Mouse (Mus musculus): ENCODE data around the gene Kcnk16.

The Kcnk16 gene

DNA sequence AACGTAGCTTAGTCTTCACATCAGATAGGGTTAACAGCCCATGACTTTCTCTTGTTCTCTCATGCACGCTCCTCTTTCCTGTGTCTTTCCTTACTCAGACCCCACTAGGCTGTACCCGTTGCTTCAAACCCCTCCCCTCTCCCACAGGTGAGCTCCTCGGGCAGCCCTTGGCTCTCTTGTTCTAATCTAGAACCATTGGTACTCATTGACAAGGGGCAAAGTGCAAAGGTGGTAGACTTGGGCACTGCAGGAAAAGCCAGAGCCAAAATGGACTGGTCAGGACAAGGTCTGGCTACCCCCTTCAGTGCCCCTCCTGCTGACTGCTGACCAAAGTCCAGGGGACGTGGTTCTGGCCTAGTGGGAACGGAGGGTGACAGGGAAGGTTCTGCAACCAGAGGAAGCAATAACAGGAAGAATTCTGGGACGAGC lies 38.9 kb downstream of the Kcnk16 start:
- no peak for DNase-seq

DNA sequence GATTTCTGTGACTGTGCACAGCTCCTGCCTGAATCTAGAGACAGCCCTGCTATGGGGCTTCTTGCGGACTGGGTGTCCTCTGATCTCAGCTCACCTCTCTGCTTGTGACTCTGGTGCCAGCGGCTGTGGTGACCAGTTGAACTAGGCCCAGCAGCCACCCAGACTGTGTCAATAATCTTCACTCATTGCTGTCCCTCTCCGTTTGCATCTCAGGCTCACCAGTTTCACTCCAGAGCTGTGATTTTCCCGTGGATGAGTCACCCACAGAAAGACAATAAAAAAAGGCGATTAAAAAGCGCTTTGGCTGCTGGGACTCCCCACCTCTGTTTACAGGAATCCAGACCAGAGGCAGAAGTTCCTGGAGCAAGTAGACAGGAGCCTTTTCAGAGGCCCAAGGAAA lies 39.6 kb downstream of the Kcnk16 start:
- DNase-seq, result no peak

DNA sequence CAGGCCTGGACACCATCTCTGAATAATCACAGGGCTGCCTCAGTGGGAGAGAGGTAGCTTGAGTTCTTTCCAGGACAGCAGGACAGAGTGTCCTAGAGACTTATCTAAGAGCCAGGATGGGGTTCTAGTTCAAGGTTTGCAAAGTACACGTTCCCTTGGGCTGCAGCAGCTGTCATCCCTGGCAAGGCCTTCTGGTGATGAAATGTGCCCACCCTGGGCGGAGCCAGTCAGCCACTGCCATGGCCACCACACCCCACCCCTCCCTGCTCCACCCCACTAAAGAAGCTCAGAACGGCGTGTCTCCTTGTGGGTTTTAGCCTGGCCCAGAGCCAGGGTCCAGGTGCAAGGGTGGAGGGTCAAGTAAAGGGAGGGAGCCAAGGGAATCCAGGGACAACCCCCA lies 40.7 kb downstream of the Kcnk16 start:
- no peak for DNase-seq

DNA sequence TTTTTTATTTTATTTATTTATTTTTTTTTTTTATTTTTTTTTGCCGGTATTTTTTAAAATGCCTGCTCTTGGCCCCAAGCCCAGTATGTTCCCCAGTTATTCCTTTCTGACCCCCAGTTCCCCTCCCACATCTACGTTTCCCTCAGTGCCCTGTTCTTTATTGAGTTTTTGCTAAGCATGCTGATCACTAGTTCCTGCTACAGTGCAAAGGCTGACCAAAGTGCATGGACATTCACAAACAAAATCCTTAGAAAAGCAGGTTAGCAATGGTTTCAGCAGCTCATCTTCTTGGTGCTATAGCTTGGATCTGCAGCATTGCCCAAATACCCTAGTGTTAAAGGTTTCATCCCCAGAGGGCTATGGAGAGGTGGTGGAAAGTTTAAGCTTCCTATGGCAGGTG lies 42.0 kb downstream of the Kcnk16 start:
- no peak for DNase-seq

DNA sequence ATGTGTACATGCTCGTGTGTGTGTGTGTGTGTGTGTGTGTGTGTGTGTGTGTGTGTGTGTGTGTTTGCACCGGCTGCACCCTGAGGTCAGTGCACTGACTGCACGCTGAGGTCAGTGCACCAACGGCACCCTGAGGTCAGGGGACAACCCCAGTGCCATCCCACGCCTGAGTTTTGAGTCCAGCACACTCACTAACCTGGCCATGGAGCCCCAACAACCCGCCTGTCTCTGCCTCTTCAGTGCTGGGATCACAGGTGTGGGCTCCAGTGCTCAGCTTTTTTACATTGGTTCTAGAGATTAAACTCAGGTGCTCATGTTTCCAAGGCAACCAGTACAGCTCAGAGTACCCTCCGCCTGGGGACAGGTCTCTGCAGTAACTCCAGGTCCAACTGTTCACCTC lies 42.5 kb downstream of the Kcnk16 start:
- DNase-seq, result no peak

DNA sequence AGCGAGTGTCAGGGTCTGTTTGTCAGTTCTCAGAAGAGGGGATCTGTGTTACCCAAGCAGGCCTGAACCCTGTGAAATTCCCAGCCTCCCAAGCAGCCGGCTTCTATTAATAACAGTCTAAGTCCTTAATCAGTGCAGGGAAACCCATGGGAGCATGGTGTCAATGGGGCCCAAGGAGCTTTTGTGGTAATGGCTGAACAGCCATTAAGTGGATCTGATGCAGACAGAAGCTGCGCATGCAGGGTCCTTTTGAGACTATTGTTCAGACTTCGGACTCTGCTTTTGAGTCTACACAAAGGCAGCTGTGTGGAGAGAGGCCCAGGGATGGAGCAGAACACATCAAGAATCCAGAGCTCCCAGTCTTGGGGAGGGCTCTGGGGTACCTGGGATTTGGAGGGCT lies 43.5 kb downstream of the Kcnk16 start:
- DNase-seq, result no peak

DNA sequence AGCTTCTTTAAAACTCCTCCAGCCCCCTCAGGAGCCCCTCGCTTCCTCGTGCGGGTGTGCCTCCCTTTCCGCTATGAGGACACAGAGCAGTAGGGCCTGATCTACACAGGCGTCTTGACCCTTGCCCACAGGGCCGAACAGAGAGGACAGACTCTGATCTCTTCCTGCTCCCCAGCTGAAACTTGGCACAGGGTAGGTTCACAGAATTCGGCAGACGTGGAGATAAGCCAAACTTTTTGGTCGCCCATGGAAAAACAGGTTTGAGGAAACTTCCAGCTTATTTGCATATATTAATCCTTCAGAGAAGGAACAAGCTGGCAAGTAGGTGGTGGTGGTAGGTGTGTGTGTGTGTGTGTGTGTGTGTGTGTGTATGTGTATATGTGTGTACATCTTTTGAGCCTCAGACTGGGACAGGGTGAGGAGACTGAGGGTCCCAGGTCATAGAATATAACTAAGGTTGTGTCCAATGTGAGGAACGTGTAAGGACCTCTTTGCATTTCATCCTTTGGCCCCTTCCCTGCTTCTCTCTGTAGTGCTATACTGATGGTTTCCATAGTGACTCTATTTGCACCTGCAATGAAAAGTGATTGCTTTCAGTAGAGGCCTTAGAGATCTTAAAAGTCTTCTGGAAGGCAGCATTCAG lies 44.3 kb downstream of the Kcnk16 start:
- DNase-seq, result no peak

DNA sequence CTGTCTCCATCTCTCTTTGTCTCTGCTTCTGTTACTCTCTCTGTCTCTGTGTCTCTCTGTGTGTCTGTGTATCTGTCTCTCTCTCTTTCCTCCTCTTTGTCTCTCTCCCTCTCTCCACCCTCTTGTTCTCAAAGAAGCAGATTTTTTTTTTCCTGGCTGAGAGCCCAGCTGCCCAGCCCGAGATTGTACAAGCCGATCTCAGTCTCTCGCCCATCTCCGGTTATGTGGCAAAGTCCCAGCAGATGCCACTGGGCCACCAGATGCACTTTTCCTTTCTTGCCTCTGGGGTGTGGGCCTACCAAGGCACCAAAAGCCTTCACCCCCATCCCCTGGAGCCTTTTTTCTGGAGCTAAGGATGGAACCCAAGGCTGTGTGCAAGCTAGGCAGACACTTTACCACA lies 44.8 kb downstream of the Kcnk16 start:
- no peak for DNase-seq

DNA sequence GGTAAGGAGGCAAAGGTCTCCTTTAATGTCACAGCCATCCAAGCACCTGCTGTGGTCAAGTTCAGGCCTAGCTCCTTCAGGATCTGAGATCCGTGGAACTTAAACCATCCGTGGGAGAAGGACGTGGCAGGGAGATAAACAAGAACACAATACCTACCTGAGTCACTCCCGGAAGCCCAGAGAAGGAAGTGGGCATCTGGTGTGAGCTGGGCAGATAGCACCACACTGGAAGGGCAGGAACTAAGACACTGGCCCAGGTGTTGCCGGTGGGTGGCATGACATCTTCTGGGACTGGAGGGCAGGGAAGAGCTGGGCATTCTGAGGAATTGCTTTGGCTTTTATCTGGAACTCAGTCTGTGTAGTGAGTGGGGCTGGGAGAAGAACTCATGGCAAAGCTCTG lies 45.7 kb downstream of the Kcnk16 start:
- DNase-seq, result no peak

DNA sequence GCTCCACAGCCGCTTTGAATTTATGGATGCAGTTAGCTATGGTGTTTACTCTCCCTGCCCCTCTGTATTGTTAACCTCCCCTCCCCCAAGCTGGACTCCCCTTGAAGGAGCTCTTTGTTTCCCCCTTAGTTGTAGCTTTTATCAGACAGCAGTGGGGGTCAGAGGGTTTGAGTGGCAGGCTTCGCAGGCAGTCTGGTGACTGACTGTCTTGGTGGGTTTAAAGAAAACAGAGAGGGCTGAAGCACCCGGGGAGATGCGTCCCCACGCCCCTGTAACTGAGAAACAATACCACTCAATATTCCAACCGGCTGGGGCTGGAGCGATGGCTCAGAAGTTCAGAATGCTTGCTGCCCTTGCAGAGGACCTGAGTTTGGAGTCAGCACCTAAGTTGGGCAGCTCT lies 47.9 kb downstream of the Kcnk16 start:
- DNase-seq, result no peak

DNA sequence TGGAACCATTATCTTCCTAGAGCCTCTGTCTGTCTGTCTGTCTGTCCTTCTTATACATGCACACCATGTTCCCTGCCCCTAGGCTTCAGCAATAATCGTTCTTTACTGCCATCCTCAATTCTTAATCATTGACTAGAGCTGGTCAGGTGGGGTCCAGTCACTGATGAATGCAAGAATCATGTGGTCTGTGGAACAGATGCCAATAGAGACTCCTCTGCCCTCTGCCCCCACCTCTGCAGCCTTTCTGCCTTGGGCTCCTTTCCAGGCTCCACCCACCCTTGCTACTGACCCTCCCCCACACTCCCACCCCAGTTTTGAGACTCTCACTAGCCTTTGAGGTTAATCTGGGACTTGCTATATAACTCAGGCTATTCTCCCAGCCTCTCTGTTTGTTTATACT lies 49.1 kb downstream of the Kcnk16 start:
- no peak for DNase-seq

DNA sequence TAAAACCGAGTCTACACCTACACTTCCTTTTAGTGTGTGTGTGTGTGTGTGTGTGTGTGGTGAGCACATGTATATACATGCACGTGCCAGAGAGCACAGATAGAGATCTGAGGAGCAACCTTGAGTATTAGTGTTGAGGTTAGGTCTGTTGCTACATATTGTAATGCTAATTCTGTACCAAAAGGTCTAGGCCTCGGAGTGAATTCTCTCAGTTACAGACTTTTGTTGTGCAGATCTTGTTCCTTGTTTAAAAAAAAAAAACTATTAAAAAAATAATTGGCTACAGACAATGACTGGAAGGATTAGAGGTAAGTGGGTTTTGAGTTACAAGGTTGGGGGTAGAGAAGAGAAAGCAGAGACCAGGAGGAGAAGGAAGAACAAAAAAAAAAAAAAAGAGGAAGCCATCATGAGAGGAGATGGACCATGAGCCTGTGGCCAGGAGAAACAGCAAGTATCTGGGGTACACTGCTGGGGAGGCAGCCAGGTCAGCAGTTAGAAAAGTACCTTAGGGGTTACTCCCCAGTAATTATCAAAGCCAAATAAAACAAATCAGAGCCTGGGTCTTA lies 51.6 kb downstream of the Kcnk16 start:
- DNase-seq, result no peak

DNA sequence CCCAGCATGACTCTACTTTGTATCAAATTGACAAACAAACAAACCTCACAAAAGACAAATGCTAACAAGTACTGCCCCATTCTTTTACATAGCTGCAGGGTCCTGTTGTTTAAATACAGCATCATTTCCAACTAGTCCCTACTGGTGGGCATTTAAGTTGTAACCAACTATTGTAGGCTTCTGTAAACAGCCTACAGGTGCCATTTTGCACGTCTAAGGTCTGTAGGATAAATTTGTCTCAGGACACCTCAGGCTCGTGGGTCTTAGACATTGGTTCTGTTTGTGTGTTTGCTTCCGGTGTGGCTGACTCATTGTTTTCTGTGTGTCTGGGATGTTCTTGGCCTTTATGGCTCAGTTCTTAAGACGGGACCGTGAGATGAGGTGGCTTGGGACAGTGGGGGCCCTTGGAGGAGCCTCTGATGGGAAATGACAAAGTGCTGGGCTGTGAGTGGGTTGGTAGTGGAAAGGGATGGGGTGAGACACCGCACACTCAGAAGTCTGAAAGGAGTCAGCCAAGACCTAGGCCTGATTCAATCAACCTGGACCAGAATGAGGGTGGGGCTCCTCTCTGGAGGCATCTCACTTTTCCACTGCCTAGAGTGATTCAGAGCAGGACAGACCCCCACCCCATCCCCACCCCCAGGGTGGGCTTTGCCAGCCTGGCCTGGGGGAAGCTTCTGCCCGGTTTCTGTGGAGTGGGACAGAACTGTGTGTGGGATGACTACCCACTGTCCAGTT lies 52.3 kb downstream of the Kcnk16 start:
- no peak for DNase-seq

DNA sequence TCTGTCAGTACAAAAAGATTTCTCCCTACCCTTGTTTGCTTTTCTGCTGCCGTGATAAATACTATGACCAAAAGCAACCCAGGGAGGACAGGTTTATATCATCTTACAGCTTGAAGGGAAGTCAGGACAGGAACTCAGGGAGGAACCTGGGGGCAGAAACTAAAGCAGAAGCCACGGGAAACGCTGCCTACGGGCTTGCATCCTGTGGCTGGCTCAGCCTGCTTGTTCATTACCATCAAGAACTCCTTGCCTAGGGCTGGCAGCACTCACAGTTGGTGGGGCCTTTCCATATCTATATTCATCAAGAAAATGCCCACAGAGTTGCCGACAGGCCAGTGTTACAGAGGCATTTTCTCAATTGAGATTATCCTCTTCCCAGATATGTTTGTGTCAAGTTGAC lies 53.2 kb downstream of the Kcnk16 start:
- DNase-seq, result no peak

DNA sequence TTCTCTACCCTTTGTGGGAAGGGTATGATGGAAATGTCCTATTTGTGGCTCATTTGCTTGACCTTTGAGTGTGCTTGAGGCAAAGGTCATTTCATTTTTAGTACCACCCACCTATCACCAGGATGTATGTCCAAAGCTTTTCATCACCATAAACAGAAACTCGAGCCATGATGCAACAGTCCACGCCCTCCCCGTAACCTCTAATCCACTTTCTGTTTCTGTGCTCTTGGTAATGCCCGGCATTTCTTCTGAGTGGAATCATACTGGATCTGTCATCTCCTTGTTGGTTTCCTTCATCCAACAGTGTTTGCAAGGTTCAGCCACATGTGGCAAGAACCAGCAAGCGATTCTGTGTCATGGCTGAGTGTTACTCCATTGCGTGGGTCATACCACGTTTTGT lies 54.9 kb downstream of the Kcnk16 start:
- DNase-seq, result no peak

DNA sequence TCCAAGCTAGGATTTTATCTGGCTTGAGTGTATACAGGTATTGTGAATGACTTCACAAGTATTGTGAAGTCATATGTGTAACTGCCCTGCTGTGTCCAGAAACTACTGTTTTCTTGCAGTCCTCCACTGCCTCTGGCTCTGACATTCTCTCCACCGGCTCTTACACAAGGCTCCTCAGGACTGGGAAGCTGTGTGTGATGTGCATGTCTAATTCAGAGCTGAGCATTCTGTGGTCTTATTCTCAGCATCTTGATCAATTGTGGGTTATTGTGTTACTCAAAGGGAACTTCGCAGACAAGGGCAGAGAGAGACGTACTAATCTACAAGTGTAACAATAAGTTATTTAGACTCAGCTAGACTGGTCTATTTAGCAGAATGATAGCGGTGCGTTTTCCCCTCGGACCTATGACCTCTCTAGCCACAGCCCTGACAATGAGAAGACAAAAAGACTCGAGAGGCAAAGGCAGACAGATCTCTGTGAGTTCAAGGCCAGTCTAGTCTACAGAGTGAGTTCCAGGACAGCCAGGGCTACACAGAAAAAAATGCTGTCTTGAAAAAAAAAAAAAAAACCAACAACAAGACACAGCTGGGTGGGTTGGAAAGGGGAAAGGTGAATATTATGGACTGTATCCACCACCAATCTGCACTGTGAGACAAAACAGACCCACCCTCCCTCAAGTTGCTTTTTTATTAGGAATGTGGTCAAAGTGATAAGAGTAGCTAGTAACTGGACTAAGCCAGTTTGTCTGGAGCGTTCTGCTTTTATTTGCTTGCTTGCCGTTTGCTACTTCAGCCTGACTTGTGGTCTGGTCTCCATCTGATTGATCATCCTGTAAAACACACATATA lies 57.0 kb downstream of the Kcnk16 start:
- DNase-seq, result no peak
